Mouse (Mus musculus) small intestine, adult 2 months (tissue): Measurements from ENCODE around the gene Psmc1.

Experiments used
- CTCF ChIP-seq: fragments of 200-500 bp; IDR thresholded peaks from 2 replicates; pipeline ENCODE4 v1.5.1; 2012; ENCODE audit warnings: low read depth, mild to moderate bottlenecking, control low read depth, inconsistent platforms, low read length, moderate library complexity, mixed read lengths; ENCODE audit not compliant: insufficient replicate concordance, insufficient read length; ENCODE audit errors: extremely low read depth
- POLR2A ChIP-seq: fragments of 200-500 bp; IDR thresholded peaks from 2 replicates; pipeline ENCODE4 v1.6.1; 2012; ENCODE audit warnings: low read depth, mild to moderate bottlenecking, control low read depth, inconsistent platforms, low read length, moderate library complexity

- no peak for TF ChIP-seq POLR2A
- no peak for TF ChIP-seq CTCF
These were observed 21.2 kb downstream of the Psmc1 start for GRCm38 (mm10) chr12:100131167-100131566.
